Mouse (Mus musculus) mouse trophoblast stem cell (cell line): ENCODE data around the gene Natd1.
"Not testable (repeated sequence)": the region's sequence is repeated elsewhere in the genome, so short reads cannot be mapped to it uniquely, and the experiment has no call there.

Experiments used
- in situ Hi-C, 2 experiments: fragments of 300-500 bp; cut with MseI, MboI; formaldehyde crosslinking; loops; 2 replicates in 1 of 2; 3 replicates in 1 of 2; pipeline ENCODE4 v1.15.1; 2025

The Natd1 gene

GRCm38 (mm10) chr11:60890286-60890685 lies 24.3 kb downstream of the Natd1 start:
- in situ Hi-C loops, result no loop called here

GRCm38 (mm10) chr11:60889861-60890260 lies 24.7 kb downstream of the Natd1 start:
- in situ Hi-C loops, result no loop called here

- in situ Hi-C loops, result not testable (repeated sequence)
These were observed 27.6 kb downstream of the Natd1 start for GRCm38 (mm10) chr11:60886986-60887385.

GRCm38 (mm10) chr11:60882386-60882785 lies 32.2 kb downstream of the Natd1 start:
- in situ Hi-C loops, result no loop called here

- in situ Hi-C loops, result no loop called here
These were observed 34.0 kb downstream of the Natd1 start for GRCm38 (mm10) chr11:60880559-60880958.

GRCm38 (mm10) chr11:60879423-60879822 lies 35.1 kb downstream of the Natd1 start:
- in situ Hi-C loops, result no loop called here

- in situ Hi-C loops, result no loop called here
These were observed 35.8 kb downstream of the Natd1 start, which contains the start of gene Tmem11 for GRCm38 (mm10) chr11:60878675-60879294. TSS of gene Tmem11 (minus strand) at chr11:60879272.

- in situ Hi-C loops, result no loop called here
These were observed 36.4 kb downstream of the Natd1 start for GRCm38 (mm10) chr11:60878056-60878612.

- in situ Hi-C loops, result no loop called here
These were observed 41.4 kb downstream of the Natd1 start for GRCm38 (mm10) chr11:60873101-60873500.

- in situ Hi-C loops, result no loop called here
These were observed 43.1 kb downstream of the Natd1 start for GRCm38 (mm10) chr11:60871409-60871808.

GRCm38 (mm10) chr11:60869471-60869870 lies 45.1 kb downstream of the Natd1 start:
- in situ Hi-C loops, result not testable (repeated sequence)

GRCm38 (mm10) chr11:60867904-60868303 lies 46.6 kb downstream of the Natd1 start:
- in situ Hi-C loops, result no loop called here

GRCm38 (mm10) chr11:60867456-60867855 lies 47.1 kb downstream of the Natd1 start:
- in situ Hi-C loops, result no loop called here

- in situ Hi-C loops, result no loop called here
These were observed 48.5 kb downstream of the Natd1 start for GRCm38 (mm10) chr11:60866021-60866420.

GRCm38 (mm10) chr11:60864916-60865315 lies 49.6 kb downstream of the Natd1 start:
- in situ Hi-C loops, result no loop called here

- in situ Hi-C loops, result no loop called here
These were observed 50.4 kb downstream of the Natd1 start for GRCm38 (mm10) chr11:60864166-60864565.

- in situ Hi-C loops, result no loop called here
These were observed 51.4 kb downstream of the Natd1 start for GRCm38 (mm10) chr11:60863196-60863595.

- in situ Hi-C loops, result no loop called here
These were observed 52.6 kb downstream of the Natd1 start for GRCm38 (mm10) chr11:60861993-60862392.

- in situ Hi-C loops, result no loop called here
These were observed 58.0 kb downstream of the Natd1 start for GRCm38 (mm10) chr11:60856587-60856986.
